9 mouse cellular contexts compared by ENCODE assay signal in genomic region chr2:93477519-93477918, GRCm38 (mm10). TPM values are rescaled to one million over a fixed set of nuclear protein-coding genes. Genes with fewer than 3 reads are reported as not detected.
DNase-seq lines count a peak whose midpoint lies in the region; ATAC-seq and TF ChIP-seq lines count a peak whose summit lies in the region.
"Had no signal": no experiment of that assay in that cellular context is flagged by ENCODE, and none has a peak within 500 bp of the region (broad histone marks: within the 10 kb centered on the region; RNA-seq: fewer than 3 reads in every experiment).

No protein-coding gene starts in this region.

- no peaks in the 10 kb centered on the region for H3K4me1 ChIP-seq in forebrain, embryonic 11.5 days (replicated peaks; ENCODE audit: control insufficient read depth, insufficient read depth, low read length)
- H3K4me1 ChIP-seq in forebrain, embryonic 16.5 days (replicated peaks; ENCODE audit: control insufficient read depth, insufficient read depth, low read length) = no peaks in the 10 kb centered on the region; the same call in 1 of the 2 replicates
- H3K4me1 ChIP-seq in testis, adult 2 months (ENCODE audit: control insufficient read depth, insufficient read depth, low read length) = no peaks in the 10 kb centered on the region
- H3K4me1 ChIP-seq in hindbrain, postnatal 0 days (ENCODE audit: insufficient read depth, low read length) = no peaks in the 10 kb centered on the region
- H3K4me1 ChIP-seq in small intestine, adult 2 months (ENCODE audit: control insufficient read depth, insufficient read depth, insufficient read length, low read length) = no peaks in the 10 kb centered on the region

- TF ChIP-seq POLR2A in testis, adult 2 months (IDR thresholded peaks at IDR 0.05; ENCODE audit: control insufficient read depth, low read depth, low read length) = no peak
- no peak for TF ChIP-seq POLR2A in small intestine, adult 2 months (IDR thresholded peaks at IDR 0.05; ENCODE audit: low read depth, low read length)

- H3K36me3 ChIP-seq in forebrain, embryonic 11.5 days (ENCODE audit: control insufficient read depth, insufficient read depth, low read length) = no peaks in the 10 kb centered on the region
- no peaks in the 10 kb centered on the region for H3K36me3 ChIP-seq in forebrain, embryonic 16.5 days (ENCODE audit: control insufficient read depth, insufficient read depth)
- no peaks in the 10 kb centered on the region for H3K36me3 ChIP-seq in testis, adult 2 months (ENCODE audit: control insufficient read depth, insufficient read depth, low read length)
- no peaks in the 10 kb centered on the region for H3K36me3 ChIP-seq in hindbrain, postnatal 0 days (ENCODE audit: insufficient read depth, low read length)
- H3K36me3 ChIP-seq in small intestine, adult 2 months (ENCODE audit: control insufficient read depth, insufficient read depth, low read length) = no peaks in the 10 kb centered on the region
- H3K36me3 ChIP-seq: midbrain, embryonic 12.5 days had no signal

- WGBS in forebrain, embryonic 11.5 days = 43% methylated on average over 7 of the region's 7 CpGs
- 41% methylated on average over 7 of the region's 7 CpGs for WGBS in forebrain, embryonic 16.5 days
- 48% methylated on average over 7 of the region's 7 CpGs for WGBS in hindbrain, postnatal 0 days
- 47% methylated on average over 7 of the region's 7 CpGs for WGBS in small intestine, adult 2 months

- no peak overlapping the region for H3K4me3 ChIP-seq in forebrain, embryonic 11.5 days (ENCODE audit: low read depth, low read length)
- H3K4me3 ChIP-seq in forebrain, embryonic 16.5 days (replicated peaks; ENCODE audit: low read length) = no peak overlapping the region
- H3K4me3 ChIP-seq in testis, adult 2 months (ENCODE audit: control insufficient read depth, low read depth, low read length) = no peak overlapping the region
- H3K4me3 ChIP-seq in hindbrain, postnatal 0 days (ENCODE audit: low read length) = no peak overlapping the region
- no peak overlapping the region for H3K4me3 ChIP-seq in small intestine, adult 2 months (ENCODE audit: low read depth, low read length)
- H3K4me3 ChIP-seq: midbrain, embryonic 12.5 days had no signal

- peak; percentile 84 for DNase-seq in forebrain, embryonic 11.5 days (ENCODE audit: low spot score)
- no peak for DNase-seq in testis, postnatal 14 days (ENCODE audit: low spot score)
- DNase-seq in cerebellum, postnatal 25 days = peak; percentile 76 to 85
- peak; percentile 74 for DNase-seq in hindbrain, postnatal 0 days (ENCODE audit: low spot score)
- peak; percentile 79 for DNase-seq in lung, postnatal 10 days

- no peak overlapping the region for H3K9ac ChIP-seq in forebrain, embryonic 11.5 days (ENCODE audit: low read length)
- H3K9ac ChIP-seq in forebrain, embryonic 16.5 days (replicated peaks; ENCODE audit: low read depth, low read length) = no peak overlapping the region
- no peak overlapping the region for H3K9ac ChIP-seq in hindbrain, postnatal 0 days (replicated peaks; ENCODE audit: low read length)
- H3K9ac ChIP-seq: midbrain, embryonic 12.5 days had no signal

- TF ChIP-seq CTCF in testis, adult 2 months (IDR thresholded peaks at IDR 0.05; ENCODE audit: control insufficient read depth, insufficient read depth, insufficient replicate concordance, low read depth, low read length) = peak; percentile 90
- peak; percentile 97 for TF ChIP-seq CTCF in hindbrain, postnatal 0 days (IDR thresholded peaks at IDR 0.05; ENCODE audit: low read depth)
- TF ChIP-seq CTCF in small intestine, adult 2 months (IDR thresholded peaks at IDR 0.05; ENCODE audit: extremely low read depth, insufficient read length, insufficient replicate concordance, low read depth, low read length) = peak; percentile 95

- H3K4me2 ChIP-seq in forebrain, embryonic 11.5 days (ENCODE audit: low read depth, low read length, severe bottlenecking) = no peak overlapping the region
- no peak overlapping the region for H3K4me2 ChIP-seq in forebrain, embryonic 16.5 days (ENCODE audit: low read length)
- no peak overlapping the region for H3K4me2 ChIP-seq in hindbrain, postnatal 0 days (ENCODE audit: low read depth, low read length)
- H3K4me2 ChIP-seq: midbrain, embryonic 12.5 days had no signal

- peaks cover 6% of the 10 kb centered on the region; the same call in 1 of the 2 replicates for H3K27me3 ChIP-seq in forebrain, embryonic 11.5 days (ENCODE audit: control insufficient read depth, insufficient read depth, low read length)
- H3K27me3 ChIP-seq in forebrain, embryonic 16.5 days (replicated peaks; ENCODE audit: control insufficient read depth, insufficient read depth, low read length) = no peaks in the 10 kb centered on the region
- H3K27me3 ChIP-seq in testis, adult 2 months (ENCODE audit: control insufficient read depth, insufficient read depth, low read length) = no peaks in the 10 kb centered on the region
- 0 out of 2 replicates have a peak, but pooled peaks cover 9% of the 10 kb centered on the region for H3K27me3 ChIP-seq in hindbrain, postnatal 0 days (ENCODE audit: insufficient read depth, low read length)
- no peaks in the 10 kb centered on the region for H3K27me3 ChIP-seq in small intestine, adult 2 months (ENCODE audit: control insufficient read depth, insufficient read depth, low read length)

- no peak overlapping the region for H3K27ac ChIP-seq in forebrain, embryonic 11.5 days (ENCODE audit: low read depth, low read length)
- H3K27ac ChIP-seq in forebrain, embryonic 16.5 days (ENCODE audit: low read length) = no peak overlapping the region
- H3K27ac ChIP-seq in testis, adult 2 months (ENCODE audit: control insufficient read depth, insufficient read depth, low read depth, low read length) = no peak overlapping the region
- no peak overlapping the region for H3K27ac ChIP-seq in hindbrain, postnatal 0 days
- H3K27ac ChIP-seq in small intestine, adult 2 months (ENCODE audit: insufficient read depth, low read depth, low read length) = no peak overlapping the region
- H3K27ac ChIP-seq: midbrain, embryonic 12.5 days had no signal

- H3K9me3 ChIP-seq in forebrain, embryonic 11.5 days (ENCODE audit: control insufficient read depth, low read length) = no peaks in the 10 kb centered on the region
- no peaks in the 10 kb centered on the region for H3K9me3 ChIP-seq in forebrain, embryonic 16.5 days (ENCODE audit: control insufficient read depth, low read length)
- no peaks in the 10 kb centered on the region for H3K9me3 ChIP-seq in hindbrain, postnatal 0 days (ENCODE audit: low read length)
- H3K9me3 ChIP-seq: midbrain, embryonic 12.5 days had no signal

- peak; percentile 53 for ATAC-seq in forebrain, embryonic 11.5 days (replicated peaks; ENCODE audit: low FRiP score)
- ATAC-seq in forebrain, embryonic 16.5 days = no peak; the same call in 1 of the 2 replicates
- 0 out of 2 replicates have a peak, but pooled peaks have one; percentile 49 for ATAC-seq in hindbrain, postnatal 0 days

RNA-seq across cellular contexts. Expression of gene Cd82, which starts 14.6 kb away (rescaled TPM):
- 4.5 and 5.2 TPM in 2 replicates for polyA plus RNA-seq in forebrain, embryonic 11.5 days (2014; fragmentation: Nextera tagmentation; extraction: Ambion mirVana)
- 18.3 and 22.1 TPM in 2 replicates for polyA plus RNA-seq in forebrain, embryonic 16.5 days (2015; fragmentation: Nextera tagmentation; extraction: Ambion mirVana)
- 29.9 and 31.7 TPM in 2 replicates for polyA plus RNA-seq in testis, adult 2 months (2012; rRNA removed)
- total RNA-seq in hindbrain, postnatal 0 days (2014; rRNA removed) = 12.4 and 14.2 TPM in 2 replicates
- polyA plus RNA-seq in hindbrain, postnatal 0 days (2015; fragmentation: Nextera tagmentation; extraction: Ambion mirVana) = 21.8 and 25.1 TPM in 2 replicates
- polyA plus RNA-seq in small intestine, adult 2 months (2012; rRNA removed) = 123 and 433 TPM in 2 replicates
